Mouse (Mus musculus) forebrain, embryonic 12.5 days (tissue): Measurements from ENCODE around the gene Ctbp2. TPM values are rescaled to one million over a fixed set of nuclear protein-coding genes. Genes with fewer than 3 reads are reported as not detected.
"Not testable (repeated sequence)": the region's sequence is repeated elsewhere in the genome, so short reads cannot be mapped to it uniquely, and the experiment has no call there.

Source experiments
- ATAC-seq: fragments of 200-750 bp; cut with Nextera tagmentation; 2 replicates; pipeline ENCODE4 v1.8.0; 2017; ENCODE audit warnings: moderate TSS enrichment; ENCODE audit not compliant: low FRiP score
- H3K27ac ChIP-seq: fragments of 300-500 bp; sonication (generic); 2 replicates; pipeline ENCODE4 v1.5.1; 2016; ENCODE audit warnings: mild to moderate bottlenecking
- H3K27me3 ChIP-seq: fragments of 300-500 bp; sonication (generic); 2 replicates; pipeline ENCODE4 v1.6.1; 2016; ENCODE audit warnings: mild to moderate bottlenecking
- H3K36me3 ChIP-seq: fragments of 300-500 bp; sonication (generic); replicated peaks from 2 replicates; pipeline ENCODE4 v1.6.1; 2016; ENCODE audit warnings: mild to moderate bottlenecking
- H3K4me1 ChIP-seq: fragments of 300-500 bp; sonication (generic); 2 replicates; pipeline ENCODE4 v1.6.1; 2016
- H3K4me2 ChIP-seq: fragments of 300-500 bp; sonication (generic); 2 replicates; pipeline ENCODE4 v1.6.1; 2016; ENCODE audit warnings: mild to moderate bottlenecking, moderate library complexity
- H3K4me3 ChIP-seq: fragments of 300-500 bp; sonication (generic); replicated peaks from 2 replicates; pipeline ENCODE4 v1.5.1; 2016; ENCODE audit warnings: mild to moderate bottlenecking
- H3K9ac ChIP-seq: fragments of 300-500 bp; sonication (generic); 2 replicates; pipeline ENCODE4 v1.6.1; 2016; ENCODE audit warnings: mild to moderate bottlenecking
- H3K9me3 ChIP-seq: fragments of 300-500 bp; sonication (generic); 2 replicates; pipeline ENCODE4 v1.6.1; 2016
- WGBS: fragments of 180-500 bp; shearing (Covaris S2); methylation state at CpG from one replicate; pipeline ENCODE4 v1.1.7; 2016; 5-methylcytosine and 5-hydroxymethylcytosine counted together
- polyA plus RNA-seq: library from polyadenylated mRNA; unstranded; fragments of >200 nt; fragmentation: Nextera tagmentation; extraction: Ambion mirVana; gene quantifications from 2 replicates; pipeline ENCODE4 v1.2.1, GENCODE M21; 2016

Gene Ctbp2
- polyA plus RNA-seq, 1 experiment from 2014 or later: 133 TPM

DNA sequence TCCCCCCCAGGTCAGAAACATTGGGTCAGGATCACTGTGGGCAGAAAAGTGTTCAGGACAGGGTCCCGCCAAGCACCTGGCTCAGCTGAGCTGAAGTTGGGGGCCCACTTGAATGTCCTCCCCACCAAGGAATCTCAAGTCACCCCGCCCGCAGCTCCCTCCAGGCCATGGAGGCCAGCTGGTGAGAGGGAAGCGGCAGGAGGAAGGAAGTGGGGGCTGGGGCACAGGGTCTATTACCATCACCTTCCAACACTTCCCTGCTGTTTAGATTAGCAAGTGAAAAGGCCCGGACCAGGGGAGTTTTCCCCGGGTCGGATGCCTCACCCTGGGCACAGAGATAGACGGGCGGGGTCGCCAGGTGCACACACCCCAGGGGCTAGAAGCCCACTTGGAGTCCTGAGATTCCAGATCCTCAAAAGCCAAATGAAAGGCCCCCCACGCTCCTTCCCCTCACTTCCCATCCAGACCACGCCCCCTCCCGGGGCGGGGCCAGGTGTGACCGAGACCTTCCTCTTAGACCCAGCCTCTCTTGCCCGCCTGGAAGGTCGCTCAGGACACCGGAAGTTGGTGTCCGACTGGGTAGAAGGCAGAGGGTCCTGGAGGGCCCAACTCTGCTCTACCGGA lies 9.2 kb downstream of the Ctbp2 start:
- Histone ChIP-seq H3K36me3 (no peaks in the 10 kb centered on the region), H3K9me3 (no peaks in the 10 kb centered on the region), H3K4me2 (peak overlapping the region; percentile 34), H3K27ac (no peak overlapping the region), H3K4me1 (peaks cover 90% of the 10 kb centered on the region), H3K9ac (no peak overlapping the region), H3K27me3 (no peaks in the 10 kb centered on the region), H3K4me3 (no peak overlapping the region)
- WGBS: 18% methylated on average over 20 of the region's 20 CpGs
- ATAC-seq: no peak; the same call in 1 of the 2 replicates

DNA sequence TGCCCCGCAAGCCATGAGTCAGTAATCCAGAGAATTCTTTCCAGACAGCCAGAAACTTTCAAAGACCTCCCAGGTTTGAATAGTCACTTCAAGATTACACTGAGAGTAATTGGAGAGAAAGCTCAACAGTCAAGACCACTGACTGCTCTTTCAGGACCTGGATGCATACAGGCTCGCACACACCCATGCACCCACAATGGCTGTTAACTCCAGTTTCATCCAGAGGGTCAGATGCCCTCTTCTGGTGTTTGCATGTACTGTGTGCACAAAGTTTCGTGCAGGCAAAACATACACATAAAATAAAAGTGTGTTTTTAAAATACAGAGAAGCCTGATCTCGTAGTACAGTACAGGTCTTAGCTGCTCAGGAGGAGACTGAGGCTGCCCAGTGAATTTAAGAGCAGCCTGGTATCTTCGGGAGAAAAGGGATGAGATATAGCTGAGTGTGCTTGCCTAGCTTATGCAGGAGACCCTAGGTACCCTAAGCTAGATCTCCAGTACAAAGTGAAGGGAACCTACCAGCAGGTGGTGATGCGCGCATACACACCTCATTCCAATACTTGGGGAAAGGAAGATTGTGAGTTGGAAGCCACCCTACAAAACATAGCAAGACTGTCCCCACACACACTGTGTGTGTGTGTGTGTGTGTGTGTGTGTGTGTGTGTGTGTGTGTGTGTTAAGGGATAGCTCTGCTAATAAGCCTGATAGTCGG lies 10.8 kb downstream of the Ctbp2 start:
- no peak overlapping the region for H3K9ac ChIP-seq
- ATAC-seq: no peak
- peaks cover 75% of the 10 kb centered on the region for H3K4me1 ChIP-seq
- no peak overlapping the region for H3K4me3 ChIP-seq
- no peaks in the 10 kb centered on the region for H3K9me3 ChIP-seq
- no peaks in the 10 kb centered on the region for H3K27me3 ChIP-seq
- no peak overlapping the region for H3K4me2 ChIP-seq
- 69% methylated on average over 8 of the region's 8 CpGs for WGBS
- H3K27ac ChIP-seq: peak overlapping the region; percentile 50; the same call in 1 of the 2 replicates
- no peaks in the 10 kb centered on the region for H3K36me3 ChIP-seq

DNA sequence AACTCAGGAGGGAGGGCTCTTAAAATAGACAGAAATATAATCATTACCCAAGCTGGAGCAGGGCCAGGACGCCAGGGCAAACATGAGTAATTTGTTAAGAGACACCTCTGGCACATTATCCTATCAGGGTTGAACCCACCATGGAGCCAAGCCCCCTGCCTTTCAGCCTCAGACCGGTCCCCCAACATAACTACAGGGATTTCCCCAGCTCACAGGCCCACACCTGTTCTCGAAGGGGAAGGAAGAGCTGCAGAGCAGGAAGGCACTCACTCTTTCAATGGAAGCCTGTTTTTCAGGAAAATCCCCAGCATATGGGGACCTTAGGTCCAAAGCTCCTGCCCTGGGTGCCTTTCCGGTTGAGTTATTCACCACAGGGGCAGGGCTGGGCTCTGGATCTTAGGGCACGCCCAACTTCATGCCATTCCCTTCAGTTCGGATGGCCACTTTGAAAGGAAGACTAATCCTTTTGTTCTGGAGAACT lies 11.8 kb downstream of the Ctbp2 start:
- no peak; the same call in 1 of the 2 replicates for ATAC-seq
- no peak overlapping the region for H3K4me2 ChIP-seq
- H3K27ac ChIP-seq: peak overlapping the region; percentile 50; the same call in 1 of the 2 replicates

DNA sequence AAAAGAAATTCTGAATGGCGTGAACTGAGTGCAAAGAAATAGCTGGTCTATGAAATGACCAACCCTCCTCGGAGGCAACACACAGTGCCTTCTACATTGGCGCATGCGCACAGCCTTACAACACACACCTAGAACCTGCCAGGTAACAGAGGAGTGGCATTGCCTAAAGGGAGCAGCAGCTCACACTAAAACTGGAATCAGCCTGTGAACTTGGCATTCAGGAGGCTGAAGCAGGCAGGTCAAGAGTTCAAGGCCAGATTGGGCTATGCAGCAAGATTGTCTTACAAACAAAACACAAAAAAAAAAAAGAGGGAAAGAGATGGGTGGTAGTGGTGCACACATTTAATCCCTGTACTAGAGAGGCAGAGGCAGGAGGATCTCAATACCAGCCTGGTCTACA lies 14.7 kb downstream of the Ctbp2 start:
- WGBS: 96% methylated on average over 4 of the region's 4 CpGs
- H3K4me3 ChIP-seq: no peak overlapping the region

More for the DNA sequence above, 11.8 kb downstream of the Ctbp2 start:
- Histone ChIP-seq H3K4me1 (peaks cover 67% of the 10 kb centered on the region), H3K4me3 (no peak overlapping the region), H3K27me3 (no peaks in the 10 kb centered on the region), H3K9me3 (no peaks in the 10 kb centered on the region), H3K9ac (peak overlapping the region; percentile 5; the same call in 1 of the 2 replicates), H3K36me3 (no peaks in the 10 kb centered on the region)
- 4% methylated on average over 6 of the region's 6 CpGs for WGBS

DNA sequence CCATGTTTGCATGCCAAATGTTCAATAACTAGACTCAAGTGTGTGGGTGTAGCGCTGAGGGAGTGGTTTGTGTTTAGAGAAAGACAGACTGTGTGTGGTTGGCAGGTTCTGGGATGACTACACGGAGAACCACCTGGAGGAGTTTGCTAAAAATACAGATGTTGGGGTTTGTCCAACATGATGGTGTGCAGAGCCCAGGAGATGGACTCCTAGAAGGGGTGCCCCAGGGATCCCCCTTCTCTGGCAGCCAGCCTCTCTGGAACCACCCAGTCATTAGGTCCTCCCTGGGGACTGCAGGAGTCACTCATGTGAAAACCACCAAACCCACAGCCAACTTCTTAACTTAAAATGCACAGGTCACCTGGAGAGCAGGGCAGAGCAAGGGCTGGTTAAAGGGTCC lies 15.5 kb downstream of the Ctbp2 start:
- H3K27ac ChIP-seq: no peak overlapping the region
- no peak overlapping the region for H3K4me2 ChIP-seq
- no peaks in the 10 kb centered on the region for H3K9me3 ChIP-seq
- H3K36me3 ChIP-seq: no peaks in the 10 kb centered on the region
- peaks cover 30% of the 10 kb centered on the region for H3K4me1 ChIP-seq
- H3K9ac ChIP-seq: no peak overlapping the region
- H3K27me3 ChIP-seq: no peaks in the 10 kb centered on the region
- H3K4me3 ChIP-seq: no peak overlapping the region
- no peak for ATAC-seq
- WGBS: 86% methylated on average over 2 of the region's 2 CpGs

More for the DNA sequence above, 14.7 kb downstream of the Ctbp2 start:
- no peak overlapping the region for H3K4me2 ChIP-seq
- no peaks in the 10 kb centered on the region for H3K27me3 ChIP-seq
- H3K9me3 ChIP-seq: no peaks in the 10 kb centered on the region
- H3K27ac ChIP-seq: no peak overlapping the region
- ATAC-seq: no peak
- no peak overlapping the region for H3K9ac ChIP-seq
- H3K36me3 ChIP-seq: no peaks in the 10 kb centered on the region
- peaks cover 38% of the 10 kb centered on the region for H3K4me1 ChIP-seq

DNA sequence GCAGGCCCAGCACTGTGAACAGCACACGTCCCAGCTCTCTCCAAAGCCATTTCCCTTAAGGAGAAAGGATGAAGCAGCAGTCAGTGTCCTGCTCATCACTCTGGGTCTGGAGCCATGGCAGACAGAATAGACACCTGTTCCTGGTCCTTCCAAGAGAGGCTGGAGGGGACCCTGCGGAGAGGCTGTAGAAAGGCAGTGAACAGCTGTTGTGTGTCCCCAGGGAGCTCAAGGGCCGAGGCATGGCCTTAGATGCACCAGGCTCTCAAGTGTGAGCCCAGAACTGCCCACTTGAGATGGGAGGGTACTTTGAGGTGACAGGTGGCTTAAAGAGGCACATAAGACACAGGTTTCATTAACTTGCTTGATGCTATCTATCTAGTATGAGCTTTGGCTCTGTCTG lies 21.6 kb downstream of the Ctbp2 start:
- peaks cover 3% of the 10 kb centered on the region; the same call in 1 of the 2 replicates for H3K36me3 ChIP-seq
- H3K9me3 ChIP-seq: no peaks in the 10 kb centered on the region
- H3K27ac ChIP-seq: no peak overlapping the region
- H3K9ac ChIP-seq: no peak overlapping the region
- H3K4me1 ChIP-seq: peaks cover 43% of the 10 kb centered on the region
- H3K4me2 ChIP-seq: no peak overlapping the region
- ATAC-seq: no peak
- 77% methylated on average over 3 of the region's 3 CpGs for WGBS
- no peak overlapping the region for H3K4me3 ChIP-seq
- H3K27me3 ChIP-seq: no peaks in the 10 kb centered on the region

DNA sequence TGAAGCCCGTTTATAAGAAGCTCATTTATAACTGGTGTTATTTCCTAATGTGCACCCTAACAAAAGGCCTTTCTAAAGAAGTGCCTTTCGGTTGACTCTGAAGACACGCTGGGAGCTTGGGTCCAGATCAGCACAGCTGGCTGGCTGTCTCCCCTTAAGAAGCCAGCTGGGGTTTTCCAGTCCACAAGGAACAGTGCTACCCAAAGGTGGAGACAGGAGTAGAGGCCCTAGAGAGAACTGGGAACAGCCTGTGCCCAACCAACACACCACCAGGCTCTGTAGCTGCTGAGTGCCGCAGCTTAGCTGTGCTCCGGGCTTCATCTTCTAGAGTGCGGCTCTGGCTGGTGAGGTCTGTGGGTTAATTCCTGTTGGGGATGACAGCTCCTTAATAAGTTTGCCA lies 23.1 kb downstream of the Ctbp2 start:
- ATAC-seq: no peak
- Histone ChIP-seq H3K4me1 (peaks cover 47% of the 10 kb centered on the region), H3K36me3 (peaks cover 7% of the 10 kb centered on the region), H3K27me3 (no peaks in the 10 kb centered on the region), H3K9me3 (no peaks in the 10 kb centered on the region), H3K9ac (no peak overlapping the region), H3K4me3 (no peak overlapping the region), H3K27ac (no peak overlapping the region), H3K4me2 (no peak overlapping the region)
- 82% methylated on average over 6 of the region's 6 CpGs for WGBS

DNA sequence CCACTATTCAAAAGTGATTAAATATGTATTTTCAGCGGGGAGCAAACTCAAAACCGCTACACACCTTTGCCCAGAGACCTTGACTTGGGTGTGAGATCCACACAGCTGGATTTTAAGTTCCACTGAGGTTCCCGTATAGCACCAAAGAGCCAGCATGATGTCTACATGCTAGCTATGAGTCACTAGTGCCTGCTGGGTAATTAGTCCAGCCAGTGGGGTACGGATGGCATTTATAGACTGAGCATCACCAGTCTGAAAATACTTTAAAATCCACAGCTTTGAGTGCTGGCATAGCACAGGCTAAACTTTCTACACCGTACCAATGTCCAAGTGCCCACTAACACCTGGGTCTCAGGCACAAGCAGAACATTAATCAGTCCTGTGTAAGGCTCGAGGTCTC lies 24.0 kb downstream of the Ctbp2 start:
- Histone ChIP-seq H3K27ac (no peak overlapping the region), H3K36me3 (peaks cover 7% of the 10 kb centered on the region), H3K9me3 (no peaks in the 10 kb centered on the region), H3K27me3 (no peaks in the 10 kb centered on the region), H3K4me1 (peaks cover 47% of the 10 kb centered on the region), H3K4me2 (no peak overlapping the region), H3K4me3 (no peak overlapping the region), H3K9ac (no peak overlapping the region)
- 69% methylated on average over 6 of the region's 6 CpGs for WGBS
- ATAC-seq: 0 out of 2 replicates have a peak, but pooled peaks have one; percentile 9

DNA sequence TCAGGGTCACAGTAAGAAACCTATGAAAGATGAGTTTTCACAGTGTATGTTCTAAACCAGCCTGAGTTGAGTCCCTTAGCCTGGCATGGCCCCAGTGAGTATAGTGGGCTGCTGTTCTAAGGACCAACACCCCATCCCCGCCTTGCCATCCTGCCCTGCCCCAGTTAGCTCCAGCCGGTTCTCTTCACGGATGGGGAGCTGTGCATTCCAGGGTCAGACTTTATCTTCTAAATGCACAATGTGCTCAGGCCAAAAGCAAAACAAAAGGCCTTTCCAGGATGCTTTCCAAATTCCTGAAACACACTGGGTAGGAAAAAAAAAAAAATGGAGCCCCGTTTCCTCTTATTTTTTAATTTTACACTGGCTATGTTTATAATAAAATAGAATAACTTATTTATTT lies 24.9 kb downstream of the Ctbp2 start:
- H3K9me3 ChIP-seq: no peaks in the 10 kb centered on the region
- peaks cover 47% of the 10 kb centered on the region for H3K4me1 ChIP-seq
- no peak for ATAC-seq
- H3K27me3 ChIP-seq: no peaks in the 10 kb centered on the region
- no peak overlapping the region for H3K9ac ChIP-seq
- no peak overlapping the region for H3K27ac ChIP-seq
- no peak overlapping the region for H3K4me3 ChIP-seq
- H3K4me2 ChIP-seq: no peak overlapping the region
- H3K36me3 ChIP-seq: peaks cover 7% of the 10 kb centered on the region
- 62% methylated on average over 4 of the region's 4 CpGs for WGBS

DNA sequence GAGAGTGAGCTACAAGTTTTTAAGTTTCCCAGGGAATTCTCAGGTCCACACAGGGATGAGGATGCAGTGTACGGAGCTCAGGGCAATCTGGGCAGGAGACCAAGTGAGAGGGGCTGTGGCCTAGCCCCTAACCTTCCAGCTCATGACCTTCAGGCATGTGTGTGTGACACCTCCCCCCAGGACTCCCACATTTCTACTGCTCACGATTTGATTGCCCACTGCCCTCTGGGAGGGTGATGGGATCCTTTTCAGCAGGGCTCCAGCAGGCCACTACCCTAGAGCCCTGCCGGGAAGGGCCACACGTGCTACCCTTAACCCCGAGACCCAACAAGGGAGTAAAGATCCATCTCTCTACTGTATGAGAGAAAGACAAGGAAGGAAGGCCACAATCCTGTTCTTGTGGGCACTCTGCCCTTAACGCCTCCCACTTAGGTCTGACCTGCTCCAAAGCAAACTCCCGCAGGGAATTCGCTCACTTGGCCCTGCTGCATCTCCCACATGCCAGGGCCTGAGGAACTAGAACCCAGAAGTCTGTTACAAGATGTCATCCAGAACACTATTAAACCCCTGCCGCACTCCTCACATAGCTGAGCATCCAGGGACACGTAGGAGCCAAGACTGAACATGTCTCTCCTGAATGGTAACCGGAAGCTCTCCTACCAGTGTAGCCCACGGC lies 25.9 kb downstream of the Ctbp2 start:
- no peak overlapping the region for H3K9ac ChIP-seq
- no peak overlapping the region for H3K27ac ChIP-seq
- peaks cover 42% of the 10 kb centered on the region for H3K4me1 ChIP-seq
- H3K27me3 ChIP-seq: no peaks in the 10 kb centered on the region
- WGBS: 91% methylated on average over 12 of the region's 12 CpGs
- no peak overlapping the region for H3K4me2 ChIP-seq
- H3K4me3 ChIP-seq: no peak overlapping the region
- ATAC-seq: no peak
- peaks cover 7% of the 10 kb centered on the region for H3K36me3 ChIP-seq
- H3K9me3 ChIP-seq: no peaks in the 10 kb centered on the region

DNA sequence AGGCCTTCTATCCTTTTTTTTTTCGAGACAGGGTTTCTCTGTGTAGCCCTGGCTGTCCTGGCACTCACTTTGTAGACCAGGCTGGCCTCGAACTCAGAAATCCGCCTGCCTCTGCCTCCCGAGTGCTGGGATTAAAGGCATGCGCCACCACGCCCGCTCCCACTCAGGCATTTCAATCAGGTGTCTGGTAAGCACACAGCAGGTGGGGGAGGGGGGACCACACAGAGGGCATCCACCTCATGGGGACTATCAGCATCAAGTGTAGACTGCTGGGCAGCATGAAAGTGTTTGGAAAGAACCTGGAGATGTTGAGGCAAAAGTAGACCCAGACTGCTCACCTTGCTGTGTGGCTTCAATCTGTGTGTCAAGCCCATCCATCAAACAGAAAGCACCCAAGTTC lies 28.5 kb downstream of the Ctbp2 start:
- H3K4me3 ChIP-seq, ATAC-seq, H3K9me3 ChIP-seq, H3K27ac ChIP-seq, H3K27me3 ChIP-seq, H3K4me2 ChIP-seq, H3K9ac ChIP-seq: not testable (repeated sequence)
- H3K36me3 ChIP-seq: peaks cover 10% of the 10 kb centered on the region
- peaks cover 37% of the 10 kb centered on the region for H3K4me1 ChIP-seq
- WGBS: 87% methylated on average over 7 of the region's 7 CpGs

DNA sequence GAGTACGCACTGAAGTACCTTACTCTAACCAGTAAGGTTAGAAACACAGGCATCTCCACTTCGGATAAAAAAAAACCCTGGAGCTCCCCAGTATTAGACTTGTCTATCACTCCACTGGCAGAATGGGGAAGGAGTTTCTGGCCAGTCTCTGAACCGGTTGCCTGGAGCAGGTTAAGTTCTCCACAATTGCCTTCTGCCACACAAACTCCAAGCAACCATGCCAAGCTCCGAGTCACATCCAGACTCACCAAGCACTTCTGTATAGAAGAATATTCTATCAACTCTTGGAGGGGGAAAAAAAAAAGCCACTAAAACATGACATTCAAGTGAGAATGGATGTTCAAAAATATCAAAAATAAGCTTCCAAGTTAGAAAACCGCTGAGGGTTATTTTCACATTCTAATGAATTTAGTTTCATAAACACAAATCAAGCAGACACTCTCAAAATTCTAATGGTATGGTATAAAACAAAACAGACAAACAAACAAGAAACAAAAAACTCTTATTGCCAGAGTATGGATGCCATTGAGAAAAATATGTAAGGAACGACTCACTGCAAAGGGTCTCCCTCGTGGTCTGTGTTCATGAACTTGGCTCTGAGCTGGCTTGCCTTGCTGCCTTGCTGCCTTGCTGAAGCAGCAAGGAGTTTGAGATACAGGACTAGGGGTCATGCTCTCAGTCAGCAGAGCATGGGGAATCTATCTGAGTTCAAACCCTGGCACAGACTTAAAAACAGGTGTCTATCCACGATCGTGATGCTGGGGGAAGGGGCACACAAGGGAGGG lies 29.3 kb downstream of the Ctbp2 start:
- no peak overlapping the region for H3K4me3 ChIP-seq
- 80% methylated on average over 9 of the region's 9 CpGs for WGBS
- no peak overlapping the region for H3K27ac ChIP-seq
- no peaks in the 10 kb centered on the region for H3K27me3 ChIP-seq
- H3K4me2 ChIP-seq: no peak overlapping the region
- H3K9ac ChIP-seq: no peak overlapping the region
- peaks cover 10% of the 10 kb centered on the region for H3K36me3 ChIP-seq
- no peaks in the 10 kb centered on the region for H3K9me3 ChIP-seq
- ATAC-seq: no peak
- peaks cover 37% of the 10 kb centered on the region for H3K4me1 ChIP-seq
